Mouse (Mus musculus): ENCODE measurements around the gene Shd.

DNA sequence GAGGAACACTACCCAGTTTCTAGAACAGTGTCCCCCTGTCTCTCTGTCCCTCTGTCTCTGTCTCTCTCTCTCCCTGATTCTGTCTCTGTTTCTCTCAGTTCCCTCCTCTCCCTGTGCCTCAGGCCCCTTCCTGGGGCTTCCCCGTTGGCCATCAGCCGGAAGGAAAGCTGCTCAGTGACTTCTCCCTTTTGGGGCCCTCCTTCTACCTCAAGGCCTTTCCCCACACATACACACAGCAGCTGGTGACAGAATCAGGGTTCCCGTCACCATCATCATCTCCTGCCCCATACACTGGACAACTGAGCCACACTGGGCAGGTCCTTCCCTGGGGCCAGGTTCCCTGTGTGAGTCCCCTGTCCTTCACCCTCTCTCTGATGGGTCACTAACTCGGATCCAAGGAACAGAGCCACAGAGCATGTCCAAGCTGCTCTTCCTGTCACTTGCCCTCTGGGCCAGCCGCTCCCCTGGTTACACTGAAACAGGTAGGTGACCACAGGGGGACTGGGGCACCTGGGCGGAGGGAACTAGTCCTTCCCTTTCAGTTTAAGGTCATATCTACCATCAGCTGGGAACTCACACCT, 17.7 kb upstream of the Shd start, which contains the start of gene Ebi3:
- no peak for TF ChIP-seq CTCF (IDR thresholded peaks at IDR 0.05; ENCODE audit: control insufficient read depth, insufficient read depth, insufficient read length)
- TF ChIP-seq MAX (IDR thresholded peaks at IDR 0.05) = no peak
- no peak for TF ChIP-seq MYOD1 (IDR thresholded peaks at IDR 0.05; ENCODE audit: control insufficient read depth, insufficient read length, low read depth)
- no peak for TF ChIP-seq MYOG (IDR thresholded peaks at IDR 0.05; ENCODE audit: control insufficient read depth, extremely low read depth, insufficient read length)
